Mouse (Mus musculus) liver, embryonic 14.5 days (tissue): Measurements from ENCODE around the gene Tex44. TPM values are rescaled to one million over a fixed set of nuclear protein-coding genes. Genes with fewer than 3 reads are reported as not detected.
A peak's percentile ranks its signal among the peaks of the same experiment; 100 is the strongest.

Experiments
- ATAC-seq: fragments of 200-750 bp; cut with Nextera tagmentation; 2 replicates; pipeline ENCODE4 v1.8.0; 2017; ENCODE audit warnings: moderate number of reproducible peaks, mild to moderate bottlenecking, moderate library complexity; ENCODE audit not compliant: insufficient read depth
- DNase-seq, 3 experiments: peaks; one replicate each; pipeline ENCODE4 v3.0.0-alpha.2; 2012 to 2013; ENCODE audit warnings: low read depth in 3 of 3, low spot score in 3 of 3
- H3K27ac ChIP-seq: fragments of 300-500 bp; sonication (generic); 2 replicates; pipeline ENCODE4 v1.5.1; 2014; ENCODE audit warnings: moderate library complexity, mild to moderate bottlenecking, control low read depth, inconsistent platforms
- H3K27me3 ChIP-seq: fragments of 300-500 bp; sonication (generic); 2 replicates; pipeline ENCODE4 v1.6.1; 2014; ENCODE audit warnings: mild to moderate bottlenecking, low read length, moderate library complexity; ENCODE audit not compliant: control insufficient read depth, insufficient read depth
- H3K36me3 ChIP-seq: fragments of 300-500 bp; sonication (generic); replicated peaks from 2 replicates; pipeline ENCODE4 v1.6.1; 2014; ENCODE audit warnings: low read depth; ENCODE audit not compliant: control insufficient read depth, insufficient read depth
- H3K4me1 ChIP-seq, 2 experiments: fragments of 200-500 bp in 1 of 2; fragments of 300-500 bp in 1 of 2; sonication (generic) in 1 of 2; replicated peaks; 2 replicates each; pipeline ENCODE4 v1.6.1; 2012 to 2014; ENCODE audit warnings: antibody characterized with exemption in 1 of 2, inconsistent platforms in 1 of 2, low read length in 1 of 2; ENCODE audit not compliant: control insufficient read depth in 2 of 2, insufficient read depth in 2 of 2
- H3K4me2 ChIP-seq: fragments of 300-500 bp; sonication (generic); 2 replicates; pipeline ENCODE4 v1.6.1; 2014; ENCODE audit warnings: low read depth, mild to moderate bottlenecking, control low read depth, moderate library complexity
- H3K4me3 ChIP-seq, 2 experiments: fragments of 200-500 bp in 1 of 2; fragments of 300-500 bp in 1 of 2; sonication (generic) in 1 of 2; 2 replicates each; pipeline ENCODE4 v1.5.1; 2012 to 2014; ENCODE audit warnings: low read depth in 2 of 2, low read length in 2 of 2, mild to moderate bottlenecking in 2 of 2, control low read depth in 1 of 2, inconsistent platforms in 1 of 2, moderate library complexity in 1 of 2; ENCODE audit not compliant: insufficient read depth in 1 of 2
- H3K9ac ChIP-seq: fragments of 300-500 bp; sonication (generic); replicated peaks from 2 replicates; pipeline ENCODE4 v1.6.1; 2014; ENCODE audit warnings: mild to moderate bottlenecking, control low read depth, moderate library complexity
- H3K9me3 ChIP-seq: fragments of 300-500 bp; sonication (generic); 2 replicates; pipeline ENCODE4 v1.6.1; 2016; ENCODE audit warnings: low read length, mixed read lengths; ENCODE audit not compliant: control insufficient read depth
- CTCF ChIP-seq: IDR thresholded peaks from 2 replicates; pipeline ENCODE4 v1.5.1; 2016; ENCODE audit warnings: antibody characterized with exemption, low read depth, control low read depth
- EP300 ChIP-seq: IDR thresholded peaks from 2 replicates; pipeline ENCODE4 v1.6.1; 2016; ENCODE audit warnings: antibody characterized with exemption, low read depth
- WGBS: fragments of 180-500 bp; shearing (Covaris S2); extraction: QIAGEN DNeasy Blood & Tissue Kit; methylation state at CpG from one replicate; pipeline ENCODE4 v1.1.7; 2014; ENCODE audit not compliant: insufficient replicate concordance; 5-methylcytosine and 5-hydroxymethylcytosine counted together
- polyA plus RNA-seq, 2 experiments: library from polyadenylated mRNA; depleted of rRNA in 1 of 2; stranded (reverse) in 1 of 2; unstranded in 1 of 2; fragments of >200 nt; fragmentation: Nextera tagmentation in 1 of 2; extraction: Ambion mirVana in 1 of 2; gene quantifications; 2 replicates each; pipeline versions ENCODE4 v1.2.1 to v1.2.3; 2012 to 2014

The Tex44 gene
- polyA plus RNA-seq, 2 experiments: not detected

DNA sequence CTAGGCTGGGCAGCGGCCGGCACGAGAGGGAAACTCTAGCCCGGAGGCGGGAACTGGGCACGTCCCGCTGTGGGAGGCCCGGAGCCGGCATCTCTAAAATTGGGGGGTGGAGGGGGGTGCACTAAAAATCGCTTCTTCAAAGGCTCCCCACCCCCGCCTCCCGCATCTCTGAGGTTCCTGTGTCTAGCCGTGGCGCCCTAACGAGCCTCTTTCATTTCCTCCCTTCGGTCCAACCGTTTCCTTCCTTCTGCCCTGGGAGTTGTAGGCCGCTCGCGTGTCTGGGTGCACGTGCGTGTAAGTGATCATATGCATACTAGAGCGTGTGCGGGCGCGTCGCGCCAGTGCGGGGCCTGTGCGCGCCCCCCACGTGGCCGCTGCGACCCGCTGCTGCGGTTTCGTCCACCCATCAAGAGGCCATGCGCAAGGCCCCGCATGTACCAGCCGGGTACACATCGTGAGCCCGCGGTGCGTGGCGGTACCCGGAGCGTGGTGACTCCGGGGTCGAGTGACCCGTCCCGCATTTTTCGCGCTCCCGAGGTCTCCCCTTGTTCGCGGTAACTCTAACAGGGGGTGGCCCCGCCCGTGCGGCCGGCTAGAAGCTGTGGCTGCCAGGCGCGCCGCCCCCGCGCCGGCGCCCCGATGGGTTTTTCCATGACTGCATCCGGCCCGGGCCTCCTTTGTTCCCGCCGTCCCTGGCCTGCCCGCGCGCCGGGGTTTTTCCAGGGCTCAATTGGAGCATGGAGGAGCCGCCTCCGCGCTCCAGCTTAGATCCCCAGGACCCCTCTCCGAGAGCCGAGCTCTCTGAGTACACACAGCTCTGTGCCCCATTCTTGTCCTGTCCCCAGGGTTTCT lies 16.1 kb downstream of the Tex44 start:
- H3K4me3 ChIP-seq: peak overlapping the region; percentile 52 to 59
- no peaks in the 10 kb centered on the region for H3K9me3 ChIP-seq
- TF ChIP-seq CTCF (no peak), EP300 (0 out of 2 replicates have a peak, but pooled peaks have one; percentile 7)
- peaks cover 17 to 29% of the 10 kb centered on the region in 2 experiments for H3K4me1 ChIP-seq
- peak; percentile 61 for ATAC-seq
- H3K27me3 ChIP-seq: no peaks in the 10 kb centered on the region
- H3K36me3 ChIP-seq: no peaks in the 10 kb centered on the region
- H3K4me2 ChIP-seq: peak overlapping the region; percentile 82
- peak overlapping the region; percentile 56 for H3K9ac ChIP-seq
- DNase-seq: peak in 1 of 3 experiments; percentile 60
- peak overlapping the region; percentile 73 for H3K27ac ChIP-seq
- under 1% methylated on average over 80 of the region's 81 CpGs for WGBS

DNA sequence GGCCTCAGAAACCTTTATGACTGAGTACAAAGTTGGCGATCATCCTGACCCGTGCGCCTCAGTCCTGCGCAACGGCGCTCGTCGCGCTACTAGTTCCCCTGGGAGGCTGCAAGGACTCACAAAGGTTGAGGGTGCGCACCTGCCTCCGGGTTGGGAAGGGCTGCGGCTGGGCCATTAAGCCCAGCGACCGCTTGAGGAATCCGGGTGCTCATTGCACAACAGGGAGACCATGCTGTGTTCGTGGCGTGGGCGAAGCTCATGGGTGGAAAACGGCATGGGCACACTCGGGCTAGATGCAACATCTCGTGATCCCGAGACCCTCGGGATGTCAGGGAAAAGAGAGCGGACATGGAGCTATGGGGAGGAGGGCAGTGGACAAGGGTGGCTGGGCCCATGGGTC lies 16.7 kb downstream of the Tex44 start:
- Histone ChIP-seq H3K27ac (peak overlapping the region; percentile 5), H3K4me3 (peak overlapping the region; percentile 52 to 59), H3K9ac (peak overlapping the region; percentile 56), H3K4me2 (peak overlapping the region; percentile 82), H3K27me3 (no peaks in the 10 kb centered on the region), H3K4me1 (peaks cover 10 to 26% of the 10 kb centered on the region in 2 experiments), H3K36me3 (no peaks in the 10 kb centered on the region), H3K9me3 (no peaks in the 10 kb centered on the region)
- ATAC-seq: peak; percentile 15; the same call in 1 of the 2 replicates
- TF ChIP-seq EP300 (no peak), CTCF (no peak)
- 6% methylated on average over 24 of the region's 24 CpGs for WGBS
- no peak for DNase-seq

DNA sequence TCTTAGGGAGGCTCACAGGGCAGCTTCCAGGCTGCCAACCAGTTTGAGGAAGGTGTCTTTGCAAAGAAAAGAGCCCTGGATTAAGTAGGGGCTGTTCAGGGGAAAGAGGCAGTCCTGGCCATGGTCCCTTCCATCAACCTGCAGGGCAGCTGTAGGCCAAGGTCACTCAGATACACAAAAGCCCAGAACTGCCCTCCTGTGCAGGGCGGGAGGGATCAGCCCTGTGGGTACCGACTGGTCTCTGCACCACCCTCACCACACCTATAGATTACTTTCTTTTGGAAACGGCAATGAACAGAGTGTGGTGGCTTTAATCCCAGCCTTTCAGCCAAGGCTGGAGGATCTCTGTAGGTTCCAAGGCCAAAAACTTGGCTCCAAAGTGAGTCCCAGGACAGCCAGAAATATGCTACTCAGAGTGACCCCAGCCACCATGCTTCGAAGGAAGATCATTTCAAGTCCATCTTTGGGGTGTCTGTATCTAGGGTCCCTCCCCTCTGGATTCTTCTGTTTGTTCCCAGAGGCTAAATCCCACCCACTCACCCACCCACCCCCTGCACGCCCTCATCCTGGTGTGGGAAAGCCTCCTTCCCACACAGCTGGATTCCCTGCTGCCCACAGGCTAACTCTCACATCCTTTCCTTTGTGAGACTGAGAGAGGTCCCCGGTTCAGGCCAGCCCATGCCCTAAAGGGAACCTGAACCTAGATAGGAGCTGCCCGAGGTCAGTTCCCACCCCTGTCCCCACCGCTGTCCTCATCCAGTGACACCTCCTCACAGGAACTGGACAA lies 17.4 kb downstream of the Tex44 start:
- ATAC-seq (no peak), DNase-seq (no peak)
- no peaks in the 10 kb centered on the region for H3K36me3 ChIP-seq
- peak overlapping the region in 1 of 2 experiments; percentile 59; a peak in 1 of 4 replicates for H3K4me3 ChIP-seq
- TF ChIP-seq CTCF (no peak), EP300 (no peak)
- WGBS: 36% methylated on average over 8 of the region's 8 CpGs
- peak overlapping the region; percentile 5 for H3K27ac ChIP-seq
- H3K27me3 ChIP-seq: no peaks in the 10 kb centered on the region
- no peaks in the 10 kb centered on the region for H3K9me3 ChIP-seq
- H3K9ac ChIP-seq: no peak overlapping the region; the same call in 1 of the 2 replicates
- peaks cover 8 to 27% of the 10 kb centered on the region in 2 experiments for H3K4me1 ChIP-seq
- peak overlapping the region; percentile 82 for H3K4me2 ChIP-seq

DNA sequence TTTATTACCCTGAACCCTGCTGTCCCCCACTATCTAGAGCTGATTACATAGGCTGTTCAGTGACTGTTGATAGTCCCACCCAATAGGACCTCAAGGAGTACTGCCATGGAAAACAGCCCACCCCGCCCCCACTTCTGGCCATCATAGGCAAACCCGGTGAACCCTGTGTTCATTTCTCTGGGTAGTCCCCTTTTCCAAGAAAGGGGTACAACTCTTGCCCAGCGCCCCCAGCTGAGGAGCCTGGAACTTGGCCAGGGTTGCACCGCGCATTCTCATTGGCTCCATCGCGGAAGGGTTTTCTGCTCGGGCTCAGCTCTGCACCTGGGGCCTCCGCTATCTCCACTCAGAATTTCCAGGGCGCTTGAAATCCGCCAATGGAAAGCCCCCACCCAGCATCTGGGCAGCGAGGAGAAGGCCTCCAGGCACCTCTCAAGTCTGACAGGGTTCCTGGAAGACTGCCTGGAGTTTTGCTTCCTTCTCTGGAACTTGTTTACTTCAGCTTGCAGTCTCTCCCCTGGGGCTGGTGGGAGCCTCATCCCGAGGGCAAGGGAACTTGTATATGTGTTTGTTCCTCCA lies 21.6 kb downstream of the Tex44 start:
- ATAC-seq (no peak), DNase-seq (no peak)
- Histone ChIP-seq H3K27ac (no peak overlapping the region), H3K27me3 (no peaks in the 10 kb centered on the region), H3K9me3 (no peaks in the 10 kb centered on the region), H3K4me2 (no peak overlapping the region), H3K9ac (no peak overlapping the region), H3K4me1 (peaks cover 5 to 17% of the 10 kb centered on the region in 2 experiments), H3K4me3 (no peak overlapping the region), H3K36me3 (no peaks in the 10 kb centered on the region)
- 57% methylated on average over 13 of the region's 13 CpGs for WGBS
- TF ChIP-seq CTCF (no peak), EP300 (no peak)
